Mouse (Mus musculus): ENCODE data around the gene Acr.

The Acr gene

GRCm38 (mm10) chr15:89548837-89549236 is 19.3 kb upstream of the Acr start:
- DNase-seq: no peak

- DNase-seq: no peak
These were observed 17.6 kb upstream of the Acr start for GRCm38 (mm10) chr15:89550506-89550905.

- DNase-seq: no peak
These were observed 16.4 kb upstream of the Acr start for GRCm38 (mm10) chr15:89551733-89552132.

- no peak for DNase-seq
These were observed 12.5 kb upstream of the Acr start for GRCm38 (mm10) chr15:89555591-89555990.

- no peak for DNase-seq
These were observed 11.5 kb upstream of the Acr start for GRCm38 (mm10) chr15:89556401-89557178.

GRCm38 (mm10) chr15:89557179-89557995 is 10.7 kb upstream of the Acr start:
- DNase-seq: no peak

- DNase-seq: no peak
These were observed 10.1 kb upstream of the Acr start for GRCm38 (mm10) chr15:89557996-89558390.

GRCm38 (mm10) chr15:89559202-89559731 is 8.9 kb upstream of the Acr start:
- DNase-seq: no peak

GRCm38 (mm10) chr15:89572147-89572546 is 4.0 kb downstream of the Acr start:
- no peak for DNase-seq

GRCm38 (mm10) chr15:89582494-89582893 is 14.4 kb downstream of the Acr start:
- no peak for DNase-seq

- DNase-seq: no peak
These were observed 17.0 kb downstream of the Acr start for GRCm38 (mm10) chr15:89585101-89585500.

- no peak for DNase-seq
These were observed 17.5 kb downstream of the Acr start for GRCm38 (mm10) chr15:89585631-89586030.

GRCm38 (mm10) chr15:89589146-89589545 is 21.0 kb downstream of the Acr start:
- DNase-seq: peak; percentile 84

- no peak for DNase-seq
These were observed 23.2 kb downstream of the Acr start for GRCm38 (mm10) chr15:89591317-89591716.

- DNase-seq: peak; percentile 89
These were observed 23.8 kb downstream of the Acr start, which contains the start of gene Rabl2 for GRCm38 (mm10) chr15:89591723-89592455. Rabl2 (minus strand) TSS chr15:89591923.

- no peak for DNase-seq
These were observed 24.4 kb downstream of the Acr start for GRCm38 (mm10) chr15:89592548-89592947.

- no peak for DNase-seq
These were observed 37.9 kb downstream of the Acr start for GRCm38 (mm10) chr15:89605822-89606570.

GRCm38 (mm10) chr15:89607480-89607879 is 39.4 kb downstream of the Acr start:
- DNase-seq: no peak

GRCm38 (mm10) chr15:89607888-89608287 is 39.8 kb downstream of the Acr start:
- DNase-seq: no peak

- peak; percentile 17 for DNase-seq
These were observed 54.3 kb downstream of the Acr start for GRCm38 (mm10) chr15:89622312-89622958.

- no peak for DNase-seq
These were observed 55.0 kb downstream of the Acr start for GRCm38 (mm10) chr15:89622959-89623625.
